Mouse (Mus musculus) erythroblast, embryonic 14.5 days (primary cell): ENCODE results near the gene Il2rb.

Experiments
- GATA1 ChIP-seq: IDR thresholded peaks from 2 replicates; pipeline ENCODE4 v1.6.1; 2012; ENCODE audit warnings: low read length, inconsistent platforms, mixed read lengths
- TAL1 ChIP-seq: IDR thresholded peaks from 3 replicates; pipeline ENCODE4 v1.6.1; 2012; ENCODE audit warnings: low read length, inconsistent platforms, mixed read lengths

DNA sequence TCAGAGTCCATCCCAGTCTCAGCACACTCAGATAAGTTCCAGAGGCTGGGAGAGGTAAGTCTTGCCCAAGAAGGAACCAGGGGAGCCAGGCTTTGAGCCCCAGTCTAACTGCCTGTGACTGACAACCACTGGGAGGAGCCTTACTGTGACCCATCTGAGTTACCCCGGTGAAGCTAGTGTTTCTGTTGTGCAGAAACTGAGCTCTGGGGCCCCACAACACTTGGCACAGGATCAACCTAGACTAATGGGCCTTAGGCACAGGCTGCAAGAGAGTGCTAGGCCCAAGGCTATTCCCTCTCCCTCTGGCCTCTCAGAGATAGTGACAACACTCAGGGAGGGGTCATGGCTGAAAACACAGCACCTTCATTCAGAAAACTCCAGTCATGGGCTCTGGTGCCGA, 43.9 kb downstream of the Il2rb start:
- TF ChIP-seq GATA1, result no peak
- TF ChIP-seq TAL1, result no peak
